Mouse (Mus musculus) adrenal gland, adult 18-20 months (tissue): Measurements from ENCODE around the gene Gm16253. TPM values are rescaled to one million over a fixed set of nuclear protein-coding genes. Genes with fewer than 3 reads are reported as not detected.
"Not testable (repeated sequence)": the region's sequence is repeated elsewhere in the genome, so short reads cannot be mapped to it uniquely, and the experiment has no call there.

ENCODE experiments used
- DNase-seq, 2 experiments: peaks; one replicate each; pipeline ENCODE4 v3.0.0; 2021 to 2022; ENCODE audit warnings: low spot score in 2 of 2
- total RNA-seq, 2 experiments: library from RNA; stranded (reverse); gene quantifications; 1 replicate in 1 of 2; 2 replicates in 1 of 2; pipeline ENCODE4 v1.2.3; 2021

Gene Gm16253
- total RNA-seq, 2 experiments from 2014 or later, result not detected

- no peak for DNase-seq
Observed at GRCm38 (mm10) chr3:96596855-96597254, 20.1 kb downstream of the Gm16253 start.

GRCm38 (mm10) chr3:96597435-96597891 is 20.7 kb downstream of the Gm16253 start:
- no peak for DNase-seq

- peak; percentile 71 to 74 for DNase-seq
Observed at GRCm38 (mm10) chr3:96598156-96599068, 21.6 kb downstream of the Gm16253 start.

- no peak for DNase-seq
Observed at GRCm38 (mm10) chr3:96599069-96599393, 22.2 kb downstream of the Gm16253 start.

- no peak for DNase-seq
Observed at GRCm38 (mm10) chr3:96599411-96599810, 22.6 kb downstream of the Gm16253 start.

- peak; percentile 82 to 83 for DNase-seq
Observed at GRCm38 (mm10) chr3:96600639-96601250, 24.0 kb downstream of the Gm16253 start, which contains the start of gene Lix1l. TSS of gene Lix1l (plus strand) at chr3:96601149.

GRCm38 (mm10) chr3:96601251-96601787 is 24.5 kb downstream of the Gm16253 start:
- DNase-seq, result peak; percentile 63 to 69

- no peak for DNase-seq
Observed at GRCm38 (mm10) chr3:96601941-96602703, 25.3 kb downstream of the Gm16253 start.

- DNase-seq, result no peak
Observed at GRCm38 (mm10) chr3:96602704-96603084, 25.9 kb downstream of the Gm16253 start.

GRCm38 (mm10) chr3:96603311-96603710 is 26.5 kb downstream of the Gm16253 start:
- DNase-seq, result no peak

GRCm38 (mm10) chr3:96606007-96606406 is 29.2 kb downstream of the Gm16253 start:
- DNase-seq, result not testable (repeated sequence)

GRCm38 (mm10) chr3:96606618-96607017 is 29.8 kb downstream of the Gm16253 start:
- no peak for DNase-seq

GRCm38 (mm10) chr3:96617941-96618340 is 41.2 kb downstream of the Gm16253 start:
- DNase-seq, result no peak

GRCm38 (mm10) chr3:96623201-96623600 is 46.4 kb downstream of the Gm16253 start:
- DNase-seq, result no peak

GRCm38 (mm10) chr3:96629729-96630600 is 53.2 kb downstream of the Gm16253 start, which contains the start of gene Rbm8a:
TSS of gene Rbm8a (plus strand) at chr3:96629933.
- DNase-seq, result peak; percentile 90 to 93

Other genes with a start within 250 kb of the Gm16253 start
- not detected for gene BC107364, start 124.7 kb upstream of the Gm16253 start, total RNA-seq
- gene Hfe2, start 51.8 kb upstream of the Gm16253 start, total RNA-seq, result under 1 TPM in 1 of 2 experiments, not detected in 1; 0.42 TPM
- gene Txnip, start 19.0 kb upstream of the Gm16253 start, total RNA-seq, result 100 to 1,000 TPM; 539 to 784 TPM
- 10 to 100 TPM; 35.5 to 38.8 TPM for gene Polr3gl, start 17.2 kb downstream of the Gm16253 start, total RNA-seq
- gene Ankrd34a, start 19.7 kb downstream of the Gm16253 start, total RNA-seq, result under 1 TPM; 0.76 to 0.77 TPM
- 10 to 100 TPM; 24.4 to 39.1 TPM for gene Lix1l, start 24.2 kb downstream of the Gm16253 start, total RNA-seq
- gene Rbm8a, start 52.9 kb downstream of the Gm16253 start, total RNA-seq, result 10 to 100 TPM; 89.7 to 89.8 TPM
- 10 to 100 TPM; 41.3 to 45.6 TPM for gene Pex11b, start 58.4 kb downstream of the Gm16253 start, total RNA-seq
- gene Gm42957, start 58.5 kb downstream of the Gm16253 start, total RNA-seq, result under 1 TPM; 0.35 to 0.70 TPM
- 1 to 10 TPM; 1.4 to 3.0 TPM for gene Itga10, start 68.6 kb downstream of the Gm16253 start, total RNA-seq
- 1 to 10 TPM; 1.3 to 6.6 TPM for gene Ankrd35, start 93.1 kb downstream of the Gm16253 start, total RNA-seq
- 10 to 100 TPM; 19.7 to 20.1 TPM for gene Pias3, start 119.4 kb downstream of the Gm16253 start, total RNA-seq
- 1 to 10 TPM; 1.5 TPM for gene Nudt17, start 131.6 kb downstream of the Gm16253 start, total RNA-seq
- gene Polr3c, start 150.6 kb downstream of the Gm16253 start, total RNA-seq, result 10 to 100 TPM; 25.2 to 25.5 TPM
- 10 to 100 TPM; 37.5 to 39.0 TPM for gene Rnf115, start 150.7 kb downstream of the Gm16253 start, total RNA-seq